Mouse (Mus musculus): ENCODE measurements around the gene Etfbkmt. TPM values are rescaled to one million over a fixed set of nuclear protein-coding genes. Genes with fewer than 3 reads are reported as not detected.

The Etfbkmt gene
- polyA plus RNA-seq, 1 experiment from 2014 or later = 13.5 TPM

GRCm38 (mm10) chr6:149132311-149133077 lies 7.2 kb upstream of the Etfbkmt start:
- ChIA-PET POLR2A (interaction anchor here (1.1 kb wide), 1 partner anchor 54 kb away, joined by 3 read pairs; no protein-coding TSS in a partner anchor), CTCF (interaction anchor here (0.6 to 1.4 kb wide), 12 partner anchors 14 to 329 kb away, joined by 3 to 6 read pairs (median 4); no protein-coding TSS in a partner anchor)
- ATAC-seq = no peak
- TF ChIP-seq CTCF (IDR thresholded peaks at IDR 0.05) = peak; percentile 75
- in situ Hi-C loops (cut with MboI; ENCODE audit: low pct_unique_long_range_greater_than_20kb) = no loop called here
- no peaks in the 10 kb centered on the region for H3K27me3 ChIP-seq
- DNase-seq (ENCODE audit: low read depth, low spot score) = no peak

DNA sequence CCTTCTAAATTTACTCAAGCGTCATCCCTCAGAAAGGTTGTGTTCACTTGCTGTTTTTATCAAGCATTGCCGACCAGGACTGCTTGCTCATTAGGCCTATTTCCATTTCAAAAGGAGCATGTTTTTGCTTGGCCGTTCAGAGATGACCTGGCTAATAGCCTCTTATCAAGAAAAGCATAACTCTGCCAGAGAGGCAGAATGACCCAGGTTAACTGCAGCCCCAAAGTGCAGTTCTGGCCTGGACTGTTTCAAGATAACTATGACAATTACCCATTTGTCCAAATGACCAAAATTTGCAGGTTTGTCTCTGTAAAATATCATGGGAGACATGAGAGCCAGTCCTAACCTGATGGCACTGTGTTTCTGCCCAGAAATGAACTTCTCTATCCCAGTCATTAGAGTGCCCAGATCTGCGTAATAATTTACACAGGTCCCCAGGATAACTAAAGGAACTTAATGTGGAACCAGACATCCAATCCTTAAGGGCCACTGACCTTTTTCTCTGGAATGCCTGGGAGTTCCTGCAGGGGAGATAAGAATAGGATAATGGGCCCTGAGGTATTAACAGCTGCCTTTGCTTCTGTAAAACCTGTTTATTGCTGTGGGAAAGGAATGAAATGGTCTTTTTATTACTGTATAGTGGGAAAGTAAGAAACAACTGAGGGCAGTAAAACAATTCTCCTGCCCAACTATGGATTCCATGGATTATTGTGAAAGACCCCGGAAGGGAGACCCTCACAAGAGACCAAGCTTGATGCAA lies 5.1 kb upstream of the Etfbkmt start:
- in situ Hi-C loops (cut with MboI; ENCODE audit: low pct_unique_long_range_greater_than_20kb) = no loop called here
- TF ChIP-seq CTCF (IDR thresholded peaks at IDR 0.05) = no peak
- POLR2A ChIA-PET = interaction anchor here (0.7 kb wide), 1 partner anchor 66 kb away, joined by 7 read pairs; no protein-coding TSS in a partner anchor
- H3K27me3 ChIP-seq = no peaks in the 10 kb centered on the region
- DNase-seq (ENCODE audit: low read depth, low spot score) = no peak
- CTCF ChIA-PET = no interaction called here
- peak; percentile 31 for ATAC-seq

- in situ Hi-C loops (cut with MboI; ENCODE audit: low pct_unique_long_range_greater_than_20kb) = no loop called here
- ChIA-PET CTCF (no interaction called here), POLR2A (no interaction called here)
- no peak for DNase-seq (ENCODE audit: low read depth, low spot score)
- no peaks in the 10 kb centered on the region for H3K27me3 ChIP-seq
- ATAC-seq = no peak
- no peak for TF ChIP-seq CTCF (IDR thresholded peaks at IDR 0.05)
Measured at GRCm38 (mm10) chr6:149135631-149136030, 4.0 kb upstream of the Etfbkmt start.

GRCm38 (mm10) chr6:149137936-149138335 lies 1.7 kb upstream of the Etfbkmt start:
- no peak for TF ChIP-seq CTCF (IDR thresholded peaks at IDR 0.05)
- DNase-seq (ENCODE audit: low read depth, low spot score) (no peak), ATAC-seq (no peak)
- POLR2A ChIA-PET = no interaction called here
- CTCF ChIA-PET = no interaction called here
- H3K27me3 ChIP-seq = no peaks in the 10 kb centered on the region
- in situ Hi-C loops (cut with MboI; ENCODE audit: low pct_unique_long_range_greater_than_20kb) = no loop called here

GRCm38 (mm10) chr6:149139011-149139410 lies 638 bp upstream of the Etfbkmt start:
- ATAC-seq = no peak
- no peaks in the 10 kb centered on the region for H3K27me3 ChIP-seq
- no peak for DNase-seq (ENCODE audit: low read depth, low spot score)
- ChIA-PET POLR2A (no interaction called here), CTCF (no interaction called here)
- in situ Hi-C loops (cut with MboI; ENCODE audit: low pct_unique_long_range_greater_than_20kb) = no loop called here
- no peak for TF ChIP-seq CTCF (IDR thresholded peaks at IDR 0.05)

- no peak for DNase-seq (ENCODE audit: low read depth, low spot score)
- no peaks in the 10 kb centered on the region for H3K27me3 ChIP-seq
- ChIA-PET POLR2A (no interaction called here), CTCF (interaction anchor here (1.4 kb wide), 1 partner anchor 233 kb away, joined by 4 read pairs; no protein-coding TSS in a partner anchor)
- in situ Hi-C loops (cut with MboI; ENCODE audit: low pct_unique_long_range_greater_than_20kb) = no loop called here
- TF ChIP-seq CTCF (IDR thresholded peaks at IDR 0.05) = no peak
- peak; percentile 91 for ATAC-seq
Measured at GRCm38 (mm10) chr6:149141393-149142173, 1.9 kb downstream of the Etfbkmt start.

GRCm38 (mm10) chr6:149145143-149145542 lies 5.5 kb downstream of the Etfbkmt start:
- H3K27me3 ChIP-seq = no peaks in the 10 kb centered on the region
- POLR2A ChIA-PET = no interaction called here
- no peak for DNase-seq (ENCODE audit: low read depth, low spot score)
- no peak for TF ChIP-seq CTCF (IDR thresholded peaks at IDR 0.05)
- no peak for ATAC-seq
- in situ Hi-C loops (cut with MboI; ENCODE audit: low pct_unique_long_range_greater_than_20kb) = no loop called here
- CTCF ChIA-PET = no interaction called here

- ChIA-PET POLR2A (no interaction called here), CTCF (no interaction called here)
- H3K27me3 ChIP-seq = no peaks in the 10 kb centered on the region
- ATAC-seq = no peak
- TF ChIP-seq CTCF (IDR thresholded peaks at IDR 0.05) = no peak
- DNase-seq (ENCODE audit: low read depth, low spot score) = no peak
- in situ Hi-C loops (cut with MboI; ENCODE audit: low pct_unique_long_range_greater_than_20kb) = no loop called here
Measured at GRCm38 (mm10) chr6:149148436-149149229, 9.0 kb downstream of the Etfbkmt start.

- in situ Hi-C loops (cut with MboI; ENCODE audit: low pct_unique_long_range_greater_than_20kb) = no loop called here
- no peak for TF ChIP-seq CTCF (IDR thresholded peaks at IDR 0.05)
- POLR2A ChIA-PET = interaction anchor here (0.5 kb wide), 1 partner anchor 176 kb away, joined by 6 read pairs; no protein-coding TSS in a partner anchor
- DNase-seq (ENCODE audit: low read depth, low spot score) (no peak), ATAC-seq (no peak)
- CTCF ChIA-PET = no interaction called here
- H3K27me3 ChIP-seq = no peaks in the 10 kb centered on the region
Measured at GRCm38 (mm10) chr6:149152119-149152518, 12.5 kb downstream of the Etfbkmt start.

Data from Patski (cell line).